Mouse (Mus musculus) heart, postnatal 0 days (tissue): ENCODE results near the gene Nmur2. TPM values are rescaled to one million over a fixed set of nuclear protein-coding genes. Genes with fewer than 3 reads are reported as not detected.
A peak's percentile ranks its signal among the peaks of the same experiment; 100 is the strongest.

Source experiments
- ATAC-seq: fragments of 200-750 bp; cut with Nextera tagmentation; 2 replicates; pipeline ENCODE4 v1.8.0; 2017; ENCODE audit warnings: low read depth, moderate number of reproducible peaks, moderate library complexity; ENCODE audit not compliant: insufficient read depth
- DNase-seq: peaks from one replicate; pipeline ENCODE4 v3.0.0-alpha.2; 2016; ENCODE audit warnings: low spot score
- H3K27ac ChIP-seq: fragments of 300-500 bp; sonication (generic); 2 replicates; pipeline ENCODE4 v1.5.1; 2014; ENCODE audit warnings: low read depth, mild to moderate bottlenecking
- H3K27me3 ChIP-seq: fragments of 300-500 bp; sonication (generic); 2 replicates; pipeline ENCODE4 v1.6.1; 2014; ENCODE audit warnings: low read length, mixed read lengths; ENCODE audit not compliant: control insufficient read depth, insufficient read depth
- H3K36me3 ChIP-seq: fragments of 300-500 bp; sonication (generic); replicated peaks from 2 replicates; pipeline ENCODE4 v1.6.1; 2014; ENCODE audit warnings: low read length, mixed read lengths; ENCODE audit not compliant: control insufficient read depth, insufficient read depth
- H3K4me1 ChIP-seq: fragments of 300-500 bp; sonication (generic); 2 replicates; pipeline ENCODE4 v1.6.1; 2014; ENCODE audit warnings: antibody characterized with exemption; ENCODE audit not compliant: control insufficient read depth, insufficient read depth
- H3K4me2 ChIP-seq: fragments of 300-500 bp; sonication (generic); 2 replicates; pipeline ENCODE4 v1.6.1; 2014; ENCODE audit warnings: low read depth, mild to moderate bottlenecking, low read length, moderate library complexity
- H3K4me3 ChIP-seq: fragments of 300-500 bp; sonication (generic); 2 replicates; pipeline ENCODE4 v1.5.1; 2014; ENCODE audit warnings: low read depth, low read length
- H3K9ac ChIP-seq: fragments of 300-500 bp; sonication (generic); replicated peaks from 2 replicates; pipeline ENCODE4 v1.6.1; 2014; ENCODE audit warnings: low read depth, low read length, mixed read lengths
- H3K9me3 ChIP-seq: fragments of 300-500 bp; sonication (generic); replicated peaks from 2 replicates; pipeline ENCODE4 v1.6.1; 2016; ENCODE audit warnings: low read length; ENCODE audit not compliant: control insufficient read depth
- CTCF ChIP-seq: IDR thresholded peaks from 2 replicates; pipeline ENCODE4 v1.5.1; 2016; ENCODE audit warnings: antibody characterized with exemption, control low read depth, low read depth
- EP300 ChIP-seq: IDR thresholded peaks from 2 replicates; pipeline ENCODE4 v1.6.1; 2016; ENCODE audit warnings: antibody characterized with exemption, low read depth
- WGBS: fragments of 180-500 bp; shearing (Covaris S2); extraction: QIAGEN DNeasy Blood & Tissue Kit; methylation state at CpG from one replicate; pipeline ENCODE4 v1.1.7; 2014; 5-methylcytosine and 5-hydroxymethylcytosine counted together
- polyA plus RNA-seq: library from polyadenylated mRNA; unstranded; fragments of >200 nt; fragmentation: Nextera tagmentation; extraction: Ambion mirVana; gene quantifications from 2 replicates; pipeline ENCODE4 v1.2.1, GENCODE M21; 2015
- total RNA-seq: library from RNA; depleted of rRNA; stranded (reverse); fragments of >200 nt; gene quantifications from 2 replicates; pipeline ENCODE4 v1.2.3, GENCODE M21; 2014; ENCODE audit warnings: low replicate concordance

The Nmur2 gene
- total and polyA plus RNA-seq, 2 experiments from 2014 or later: not detected

DNA sequence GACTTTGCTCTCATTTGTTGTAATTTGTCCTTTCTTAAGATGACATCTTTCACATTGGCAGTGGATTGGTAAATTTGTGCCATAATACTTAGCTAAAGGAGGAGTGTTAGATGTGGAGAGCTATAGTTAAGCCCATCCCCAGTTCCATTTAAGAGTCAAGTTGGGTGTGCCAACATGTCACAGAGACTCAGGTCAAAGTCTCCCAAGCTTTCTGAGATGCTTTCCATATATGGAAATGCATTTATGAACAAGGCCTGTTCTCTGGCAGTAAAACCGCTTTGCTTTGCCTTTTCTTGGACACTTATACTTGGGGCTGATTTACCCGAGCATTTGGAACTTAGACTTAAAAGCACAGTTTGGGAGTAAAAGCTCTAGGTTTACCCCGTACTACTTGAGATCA, 18.4 kb upstream of the Nmur2 start:
- ATAC-seq (no peak), DNase-seq (no peak)
- Histone ChIP-seq H3K4me3 (no peak overlapping the region), H3K9ac (no peak overlapping the region), H3K27me3 (no peaks in the 10 kb centered on the region), H3K4me1 (no peaks in the 10 kb centered on the region), H3K9me3 (no peaks in the 10 kb centered on the region), H3K27ac (no peak overlapping the region), H3K4me2 (no peak overlapping the region), H3K36me3 (no peaks in the 10 kb centered on the region)
- WGBS: 71% methylated on average over 3 of the region's 3 CpGs
- no peak for TF ChIP-seq EP300
- TF ChIP-seq CTCF: no peak

DNA sequence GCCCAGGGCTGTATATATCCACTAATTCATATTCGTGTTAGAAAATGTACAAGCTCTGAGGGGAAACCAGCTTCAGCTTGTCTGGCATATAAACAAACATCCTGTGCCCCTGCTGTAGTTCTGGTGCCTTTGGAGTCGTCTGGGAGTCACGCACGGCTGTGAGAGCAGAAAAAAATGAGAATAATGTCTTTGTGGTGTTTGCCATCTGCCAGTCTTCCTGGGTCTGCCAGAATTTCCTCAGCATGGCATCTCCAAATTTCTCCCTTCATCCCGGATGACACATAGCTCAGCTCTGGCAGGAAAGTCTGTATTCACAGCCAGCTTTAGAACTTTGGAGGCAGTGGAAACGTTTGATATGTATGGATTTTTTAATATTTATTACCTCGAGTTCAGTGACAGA, 13.6 kb upstream of the Nmur2 start:
- Histone ChIP-seq H3K4me1 (no peaks in the 10 kb centered on the region), H3K9me3 (no peaks in the 10 kb centered on the region), H3K9ac (no peak overlapping the region), H3K36me3 (no peaks in the 10 kb centered on the region), H3K27me3 (no peaks in the 10 kb centered on the region), H3K27ac (no peak overlapping the region), H3K4me2 (no peak overlapping the region), H3K4me3 (no peak overlapping the region)
- ATAC-seq (no peak), DNase-seq (no peak)
- TF ChIP-seq CTCF: no peak
- TF ChIP-seq EP300: no peak
- WGBS: 62% methylated on average over 7 of the region's 7 CpGs

DNA sequence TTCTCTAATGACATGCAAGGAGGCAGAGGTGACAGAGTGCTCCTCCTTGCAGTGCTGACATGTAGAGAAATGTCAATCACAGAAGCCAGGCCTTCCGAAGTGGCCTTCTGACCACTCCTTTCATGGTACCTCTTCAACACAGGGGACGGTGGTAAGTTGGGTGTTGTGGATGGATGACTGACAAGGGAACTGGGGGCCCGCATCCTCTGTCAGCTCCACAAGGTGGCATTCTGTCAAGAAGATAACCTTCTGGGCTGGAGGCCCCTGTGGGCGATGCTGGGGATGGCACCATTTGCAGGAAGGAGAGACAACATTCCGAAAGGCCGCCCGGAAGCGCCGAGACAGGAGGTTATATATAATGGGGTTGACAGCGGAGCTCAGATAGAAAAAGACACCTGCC, 14.0 kb downstream of the Nmur2 start:
- DNase-seq (no peak), ATAC-seq (no peak)
- no peaks in the 10 kb centered on the region for H3K36me3 ChIP-seq
- TF ChIP-seq EP300 (no peak), CTCF (no peak)
- H3K9ac ChIP-seq: no peak overlapping the region
- no peak overlapping the region for H3K27ac ChIP-seq
- 47% methylated on average over 10 of the region's 10 CpGs for WGBS
- no peaks in the 10 kb centered on the region for H3K27me3 ChIP-seq
- H3K4me2 ChIP-seq: no peak overlapping the region
- H3K9me3 ChIP-seq: no peaks in the 10 kb centered on the region
- H3K4me1 ChIP-seq: no peaks in the 10 kb centered on the region
- no peak overlapping the region for H3K4me3 ChIP-seq

DNA sequence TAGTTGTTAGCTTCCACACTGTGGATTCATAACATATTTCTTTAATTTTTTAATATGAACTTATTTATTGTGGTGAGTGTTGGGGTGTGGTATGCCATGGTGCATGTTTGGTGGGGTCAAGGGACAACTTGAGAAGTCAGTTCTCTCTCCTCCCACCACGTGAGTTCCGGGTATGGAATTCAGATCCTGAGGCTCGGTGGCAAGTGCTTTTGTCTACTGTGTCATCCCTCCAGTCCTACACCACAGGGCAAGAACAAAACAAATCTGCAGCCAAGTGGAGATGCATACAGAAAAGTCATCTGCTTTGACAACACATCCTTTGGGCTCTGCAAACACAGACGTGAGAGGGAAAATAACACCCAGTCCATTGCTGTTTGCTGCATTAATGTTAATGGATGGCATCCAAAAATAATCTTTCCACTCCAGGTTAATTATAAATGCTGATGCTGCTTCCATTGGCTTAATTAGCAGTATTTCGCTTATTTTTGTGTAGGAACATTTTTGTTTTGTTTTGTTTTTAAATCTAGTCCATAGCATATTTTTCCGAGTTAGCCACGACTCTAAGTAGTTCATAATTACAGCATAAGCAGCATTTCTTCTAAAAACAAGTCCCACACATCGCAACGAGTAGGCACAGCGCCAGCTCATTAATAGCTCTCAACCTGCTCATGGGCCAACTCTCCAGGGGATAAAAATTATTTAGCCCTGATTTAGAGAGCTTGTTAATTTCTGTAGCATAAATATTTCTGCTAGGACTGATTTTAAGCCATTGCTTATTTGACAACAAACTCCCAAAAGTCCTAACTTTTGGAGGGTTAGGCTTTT, 14.9 kb downstream of the Nmur2 start:
- Histone ChIP-seq H3K9me3 (no peaks in the 10 kb centered on the region), H3K27ac (no peak overlapping the region), H3K9ac (no peak overlapping the region), H3K36me3 (no peaks in the 10 kb centered on the region), H3K27me3 (no peaks in the 10 kb centered on the region), H3K4me1 (no peaks in the 10 kb centered on the region), H3K4me3 (no peak overlapping the region), H3K4me2 (no peak overlapping the region)
- WGBS: 70% methylated on average over 10 of the region's 10 CpGs
- ATAC-seq (no peak), DNase-seq (no peak)
- TF ChIP-seq CTCF: no peak
- no peak for TF ChIP-seq EP300

DNA sequence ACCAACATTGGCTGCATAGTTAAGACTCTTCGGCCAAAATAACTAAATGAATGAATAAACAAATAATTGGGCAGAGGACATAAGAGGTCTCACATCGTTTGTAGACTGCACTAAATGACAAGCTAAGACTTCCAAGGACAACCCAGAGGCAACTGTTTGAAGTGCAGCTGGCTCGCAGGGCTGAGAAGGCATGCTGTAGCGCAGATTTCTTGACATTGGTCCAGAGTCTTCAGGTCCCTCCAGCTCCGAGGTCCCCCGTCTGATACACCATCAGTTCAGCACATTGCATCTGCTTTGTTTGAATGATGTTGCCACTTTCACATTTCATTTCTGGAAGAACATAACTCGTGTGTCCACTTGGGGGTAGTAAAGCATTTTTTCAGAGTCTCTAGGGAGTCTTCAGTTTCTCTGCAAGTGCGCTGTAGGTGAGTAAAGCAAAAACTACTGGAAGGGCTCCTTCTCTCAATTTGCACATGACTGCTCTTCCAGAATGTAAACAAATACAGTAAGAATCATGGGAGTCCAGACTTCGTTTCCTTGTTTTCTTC, 27.2 kb downstream of the Nmur2 start:
- Histone ChIP-seq H3K36me3 (no peaks in the 10 kb centered on the region), H3K9ac (no peak overlapping the region), H3K27me3 (no peaks in the 10 kb centered on the region), H3K4me3 (no peak overlapping the region), H3K9me3 (no peaks in the 10 kb centered on the region), H3K27ac (no peak overlapping the region), H3K4me1 (no peaks in the 10 kb centered on the region), H3K4me2 (no peak overlapping the region)
- 46% methylated on average over 9 of the region's 9 CpGs for WGBS
- TF ChIP-seq EP300 (no peak), CTCF (0 out of 2 replicates have a peak, but pooled peaks have one; percentile 10)
- ATAC-seq (no peak), DNase-seq (no peak)

DNA sequence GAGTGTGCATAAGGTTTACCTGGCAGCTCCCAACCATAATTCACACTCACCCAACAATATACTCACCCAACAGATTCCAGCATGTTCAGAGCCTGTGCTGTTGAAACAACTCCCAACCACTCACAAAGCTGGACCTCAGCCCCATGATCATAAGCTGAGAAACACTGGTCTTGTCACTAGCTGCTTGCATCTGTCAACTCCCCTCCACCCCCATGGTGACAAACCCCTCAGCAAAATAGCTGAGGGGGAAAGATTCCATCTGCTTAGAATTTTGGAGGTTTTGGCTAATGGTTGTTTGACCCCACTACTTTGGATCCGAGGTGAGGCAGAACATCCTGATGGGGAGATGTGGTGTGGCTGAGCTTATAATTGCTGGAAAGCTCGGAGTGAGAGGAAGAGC, 28.4 kb downstream of the Nmur2 start:
- no peak overlapping the region for H3K4me3 ChIP-seq
- no peaks in the 10 kb centered on the region for H3K9me3 ChIP-seq
- H3K27ac ChIP-seq: no peak overlapping the region
- H3K4me1 ChIP-seq: no peaks in the 10 kb centered on the region
- ATAC-seq (no peak), DNase-seq (no peak)
- no peak overlapping the region for H3K9ac ChIP-seq
- 67% methylated on average over 2 of the region's 2 CpGs for WGBS
- TF ChIP-seq EP300 (no peak), CTCF (no peak)
- no peak overlapping the region for H3K4me2 ChIP-seq
- no peaks in the 10 kb centered on the region for H3K27me3 ChIP-seq
- no peaks in the 10 kb centered on the region for H3K36me3 ChIP-seq
